Mouse (Mus musculus): Measurements from ENCODE around the gene Apol6.

- TF ChIP-seq EP300 (IDR thresholded peaks at IDR 0.05; ENCODE audit: low read depth) (no peak), CTCF (IDR thresholded peaks at IDR 0.05; ENCODE audit: low read depth) (no peak)
Observed at GRCm38 (mm10) chr15:77021851-77022250, 22.7 kb upstream of the Apol6 start.

Data from liver, postnatal 0 days (tissue).